Mouse (Mus musculus) erythroblast, embryonic 14.5 days (primary cell): Measurements from ENCODE around the gene Ttll8.

Experiments used
- GATA1 ChIP-seq: IDR thresholded peaks from 2 replicates; pipeline ENCODE4 v1.6.1; 2012; ENCODE audit warnings: low read length, inconsistent platforms, mixed read lengths
- TAL1 ChIP-seq: IDR thresholded peaks from 3 replicates; pipeline ENCODE4 v1.6.1; 2012; ENCODE audit warnings: low read length, inconsistent platforms, mixed read lengths

- TF ChIP-seq GATA1 (no peak), TAL1 (no peak)
Measured at GRCm38 (mm10) chr15:88943896-88944551, 10.2 kb downstream of the Ttll8 start.
